ENCODE assay signal across 19 mouse cellular contexts in genomic region chr4:106042456-106042855, GRCm38 (mm10).
A peak's percentile ranks its signal among the peaks of the same experiment; 100 is the strongest.
DNase-seq lines count a peak whose midpoint lies in the region; ATAC-seq and TF ChIP-seq lines count a peak whose summit lies in the region.
"Had no signal": no experiment of that assay in that cellular context is flagged by ENCODE, and none has a peak within 500 bp of the region (broad histone marks: within the 10 kb centered on the region; RNA-seq: fewer than 3 reads in every experiment).

No protein-coding gene starts in this region.

- H3K4me2 ChIP-seq in stomach, embryonic 15.5 days, result no peak overlapping the region
- H3K4me2 ChIP-seq in stomach, postnatal 0 days (replicated peaks; ENCODE audit: low read depth), result no peak overlapping the region
- H3K4me2 ChIP-seq: forebrain, embryonic 13.5 days; hindbrain, embryonic 15.5 days had no signal

- H3K36me3 ChIP-seq in stomach, embryonic 15.5 days, result no peaks in the 10 kb centered on the region
- no peaks in the 10 kb centered on the region for H3K36me3 ChIP-seq in stomach, postnatal 0 days (ENCODE audit: control insufficient read depth, insufficient read depth, low read length)
- H3K36me3 ChIP-seq in embryonic facial prominence, embryonic 10.5 days (replicated peaks), result no peaks in the 10 kb centered on the region
- H3K36me3 ChIP-seq: G1E; hindbrain, embryonic 15.5 days had no signal

- no peaks in the 10 kb centered on the region for H3K9me3 ChIP-seq in stomach, embryonic 15.5 days
- no peaks in the 10 kb centered on the region for H3K9me3 ChIP-seq in stomach, postnatal 0 days (ENCODE audit: control insufficient read depth, low read length)
- no peaks in the 10 kb centered on the region for H3K9me3 ChIP-seq in embryonic facial prominence, embryonic 10.5 days
- H3K9me3 ChIP-seq: forebrain, embryonic 13.5 days; hindbrain, embryonic 15.5 days had no signal

- no peak overlapping the region for H3K9ac ChIP-seq in stomach, embryonic 15.5 days
- H3K9ac ChIP-seq in stomach, postnatal 0 days (ENCODE audit: low read length), result no peak overlapping the region
- H3K9ac ChIP-seq: forebrain, embryonic 13.5 days; hindbrain, embryonic 15.5 days had no signal

- H3K4me3 ChIP-seq in stomach, embryonic 15.5 days (replicated peaks), result no peak overlapping the region
- no peak overlapping the region for H3K4me3 ChIP-seq in stomach, postnatal 0 days (ENCODE audit: low read depth, low read length)
- no peak overlapping the region for H3K4me3 ChIP-seq in embryonic facial prominence, embryonic 10.5 days
- H3K4me3 ChIP-seq: forebrain, embryonic 13.5 days; hindbrain, embryonic 15.5 days had no signal

- no peak for TF ChIP-seq EP300 in stomach, postnatal 0 days (optimal IDR thresholded peaks at IDR 0.05)

- no peaks in the 10 kb centered on the region for H3K27me3 ChIP-seq in stomach, embryonic 15.5 days (replicated peaks)
- no peaks in the 10 kb centered on the region for H3K27me3 ChIP-seq in stomach, postnatal 0 days (ENCODE audit: control insufficient read depth, insufficient read depth, low read length)
- no peaks in the 10 kb centered on the region for H3K27me3 ChIP-seq in embryonic facial prominence, embryonic 10.5 days (replicated peaks; ENCODE audit: low read depth, poor library complexity, severe bottlenecking)
- H3K27me3 ChIP-seq: forebrain, embryonic 13.5 days; hindbrain, embryonic 15.5 days had no signal

- no peaks in the 10 kb centered on the region for H3K4me1 ChIP-seq in stomach, embryonic 15.5 days
- no peaks in the 10 kb centered on the region for H3K4me1 ChIP-seq in stomach, postnatal 0 days (replicated peaks; ENCODE audit: control insufficient read depth, insufficient read depth)
- H3K4me1 ChIP-seq in embryonic facial prominence, embryonic 10.5 days, result peaks cover 14% of the 10 kb centered on the region
- H3K4me1 ChIP-seq: hindbrain, embryonic 15.5 days had no signal

- TF ChIP-seq CTCF in stomach, postnatal 0 days (IDR thresholded peaks at IDR 0.05; ENCODE audit: low read depth), result no peak

- no peak overlapping the region for H3K27ac ChIP-seq in stomach, embryonic 15.5 days
- no peak overlapping the region for H3K27ac ChIP-seq in stomach, postnatal 0 days (replicated peaks)
- H3K27ac ChIP-seq in embryonic facial prominence, embryonic 10.5 days (replicated peaks), result no peak overlapping the region
- H3K27ac ChIP-seq: forebrain, embryonic 13.5 days; hindbrain, embryonic 15.5 days; macrophage had no signal

- WGBS in stomach, embryonic 15.5 days, result 37% methylated on average over 3 of the region's 3 CpGs
- 43% methylated on average over 3 of the region's 3 CpGs for WGBS in stomach, postnatal 0 days
- 65% methylated on average over 3 of the region's 3 CpGs for WGBS in embryonic facial prominence, embryonic 10.5 days

- ATAC-seq in stomach, embryonic 15.5 days (ENCODE audit: insufficient read depth, low FRiP score, low read depth), result 0 out of 2 replicates have a peak, but pooled peaks have one; percentile 31
- ATAC-seq in stomach, postnatal 0 days (ENCODE audit: low FRiP score, low TSS enrichment), result no peak
- ATAC-seq: forebrain, embryonic 13.5 days had no signal

- DNase-seq in stomach, postnatal 0 days (ENCODE audit: low spot score), result no peak
- DNase-seq in embryonic facial prominence, embryonic 10.5 days (ENCODE audit: low spot score), result peak; percentile 11
- peak; percentile 83 for DNase-seq in kidney, adult 9 months
- DNase-seq in kidney, postnatal 4 days, result peak; percentile 40 to 57
- DNase-seq in right cerebral cortex, postnatal 14 days, result no peak
- no peak for DNase-seq in left cerebral cortex, adult 11 months (ENCODE audit: low spot score)
- no peak for DNase-seq in right cerebral cortex, adult 2 months (ENCODE audit: low spot score in 2 of 2)
- DNase-seq: adrenal gland, postnatal 14 days; cerebellum, adult 9-10 months; heart, adult 18-20 months; layer of hippocampus, adult 9-11 months; lung, adult 2 months; midbrain, embryonic 14.5 days; right cerebral cortex, adult 18-20 months had no signal

Comparison
In these comparisons a context has a peak if more than half of its experiments do, and no peak if none do; other contexts are left out.
1. DNase-seq: peak in embryonic facial prominence, embryonic 10.5 days (single experiment), kidney, adult 9 months (single experiment) and kidney, postnatal 4 days (2 of 2); none in stomach, postnatal 0 days (single experiment), right cerebral cortex, postnatal 14 days (single experiment), left cerebral cortex, adult 11 months (single experiment) and right cerebral cortex, adult 2 months (0 of 2).